Mouse (Mus musculus) MEL (cell line): ENCODE results near the gene Lman1l.

Source experiments
- CTCF ChIP-seq, 3 experiments: IDR thresholded peaks in 2 of 3; conservative IDR thresholded peaks in 1 of 3; 2 replicates each; pipeline ENCODE4 v1.5.1; 2011 to 2012; ENCODE audit warnings: low read length in 3 of 3, low read depth in 2 of 3, mild to moderate bottlenecking in 2 of 3, improper control_type of control experiment in 1 of 3, inconsistent platforms in 1 of 3, mixed read lengths in 1 of 3, moderate library complexity in 1 of 3; ENCODE audit not compliant: control insufficient read depth in 1 of 3, insufficient read depth in 1 of 3, poor library complexity in 1 of 3, severe bottlenecking in 1 of 3
- EP300 ChIP-seq, 2 experiments: IDR thresholded peaks; 2 replicates each; pipeline ENCODE4 v1.6.1; 2011; ENCODE audit warnings: improper control_type of control experiment in 2 of 2, low read length in 2 of 2, low read depth in 1 of 2, mild to moderate bottlenecking in 1 of 2
- GATA1 ChIP-seq: IDR thresholded peaks from 2 replicates; pipeline ENCODE4 v1.6.1; 2011; ENCODE audit warnings: low read depth, low read length, improper control_type of control experiment
- MAFK ChIP-seq: IDR thresholded peaks from 2 replicates; pipeline ENCODE4 v1.6.1; 2011; ENCODE audit warnings: low read depth, mild to moderate bottlenecking, low read length, improper control_type of control experiment, borderline replicate concordance
- MAX ChIP-seq: IDR thresholded peaks from 2 replicates; pipeline ENCODE4 v1.6.1; 2011; ENCODE audit warnings: low read length, improper control_type of control experiment
- MXI1 ChIP-seq: IDR thresholded peaks from 2 replicates; pipeline ENCODE4 v1.6.1; 2011; ENCODE audit warnings: mild to moderate bottlenecking, low read depth, low read length, improper control_type of control experiment
- POLR2A ChIP-seq, 2 experiments: IDR thresholded peaks; 2 replicates each; pipeline ENCODE4 v1.6.1; 2011 to 2012; ENCODE audit warnings: low read length in 2 of 2, mild to moderate bottlenecking in 2 of 2, control low read depth in 1 of 2, improper control_type of control experiment in 1 of 2, low read depth in 1 of 2, moderate library complexity in 1 of 2; ENCODE audit not compliant: control insufficient read depth in 1 of 2, insufficient read depth in 1 of 2, poor library complexity in 1 of 2
- USF2 ChIP-seq, 2 experiments: IDR thresholded peaks; 2 replicates each; pipeline ENCODE4 v1.6.1; 2011 to 2012; ENCODE audit warnings: improper control_type of control experiment in 2 of 2, low read length in 2 of 2, borderline replicate concordance in 1 of 2, inconsistent platforms in 1 of 2, low read depth in 1 of 2, mild to moderate bottlenecking in 1 of 2; ENCODE audit not compliant: insufficient read depth in 1 of 2

GRCm38 (mm10) chr9:57633481-57634024 is 13.0 kb upstream of the Lman1l start:
- TF ChIP-seq CTCF (IDR thresholded peaks at IDR 0.05 in 2 of 3, conservative IDR thresholded peaks at IDR 0.05 in 1 of 3; ENCODE audit: control insufficient read depth in 1 of 3, insufficient read depth in 1 of 3, low read depth in 2 of 3, low read length in 3 of 3, poor library complexity in 1 of 3, severe bottlenecking in 1 of 3) (peak in 2 of 3 experiments; percentile 4 to 17; a peak in 1 of 6 replicates), MXI1 (0 out of 2 replicates have a peak, but pooled peaks have one; percentile 35), USF2 (IDR thresholded peaks at IDR 0.05; ENCODE audit: borderline replicate concordance in 1 of 2, insufficient read depth in 1 of 2, low read depth in 1 of 2, low read length in 2 of 2) (no peak), MAX (no peak), MAFK (no peak), GATA1 (no peak), EP300 (IDR thresholded peaks at IDR 0.05; ENCODE audit: low read depth in 1 of 2, low read length in 2 of 2) (no peak), POLR2A (IDR thresholded peaks at IDR 0.05; ENCODE audit: control insufficient read depth in 1 of 2, insufficient read depth in 1 of 2, low read depth in 1 of 2, low read length in 2 of 2, poor library complexity in 1 of 2) (no peak; a peak in 1 of 4 replicates)
